Mouse (Mus musculus) cerebellum, postnatal 10 days (tissue): ENCODE data around the gene Gtf2e1.

Experiments
- DNase-seq, 2 experiments: peaks; one replicate each; pipeline ENCODE4 v3.0.0; 2021; ENCODE audit warnings: mixed read lengths in 2 of 2

The Gtf2e1 gene

DNA sequence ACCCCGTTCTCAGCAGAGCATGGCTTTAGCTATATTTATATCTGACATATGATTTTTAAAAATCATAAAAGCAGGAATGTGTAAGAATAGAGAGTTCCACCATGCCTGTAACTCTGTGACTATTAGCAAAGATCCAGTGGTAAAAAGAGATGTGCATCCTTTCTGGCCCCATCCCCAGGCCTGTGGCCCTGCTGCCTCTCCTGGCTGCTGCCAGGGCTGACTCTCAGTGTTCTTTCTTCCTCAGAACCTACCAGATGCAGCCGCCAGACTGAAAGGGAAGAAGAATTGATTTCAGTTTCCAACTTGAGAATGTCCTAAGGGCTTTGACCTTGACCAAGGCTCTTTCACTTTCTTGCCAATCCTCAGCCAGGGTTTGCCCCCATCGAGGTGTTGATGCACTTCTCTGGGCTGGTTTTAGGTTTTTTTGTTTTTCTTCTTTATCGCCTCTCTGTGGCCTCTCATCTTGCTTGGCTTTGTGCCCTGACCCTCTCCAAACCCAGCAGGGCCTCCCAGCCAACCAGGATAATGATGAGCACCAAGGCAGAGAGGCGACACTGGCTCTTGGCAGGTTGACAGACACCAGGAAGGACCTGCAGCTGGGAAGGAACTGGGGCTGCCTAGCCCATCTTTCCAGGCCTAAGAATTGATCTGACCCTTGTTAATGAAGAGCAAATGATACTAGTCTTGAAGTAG, 66.8 kb downstream of the Gtf2e1 start:
- DNase-seq, result peak; percentile 81 to 89

- no peak for DNase-seq
Observed at GRCm38 (mm10) chr16:37469595-37469994, 70.0 kb downstream of the Gtf2e1 start.

DNA sequence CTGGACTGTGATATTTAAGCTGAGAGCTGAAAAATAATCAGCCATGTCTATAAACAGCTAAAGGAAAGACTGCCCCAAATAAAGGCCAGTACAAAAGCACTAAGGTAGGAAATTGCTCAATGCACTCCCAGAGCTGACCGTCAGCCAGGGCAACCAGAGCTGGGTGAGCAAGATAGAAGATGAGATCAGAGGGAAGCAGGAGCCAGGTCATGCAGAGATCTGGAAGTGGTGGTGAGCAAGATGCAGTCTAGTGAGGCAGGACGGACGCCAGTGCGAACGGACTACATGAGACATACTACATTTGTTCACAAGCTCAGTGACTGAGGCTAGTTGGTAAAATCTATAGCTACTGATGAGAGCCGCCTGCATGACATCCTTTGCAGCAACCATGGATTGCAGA, 75.6 kb downstream of the Gtf2e1 start:
- DNase-seq, result peak; percentile 86 to 91

- DNase-seq, result no peak
Observed at GRCm38 (mm10) chr16:37462886-37463285, 76.7 kb downstream of the Gtf2e1 start.

- DNase-seq, result no peak
Observed at GRCm38 (mm10) chr16:37461601-37462000, 78.0 kb downstream of the Gtf2e1 start.
